Mouse (Mus musculus): ENCODE measurements around the gene Bend6.

DNA sequence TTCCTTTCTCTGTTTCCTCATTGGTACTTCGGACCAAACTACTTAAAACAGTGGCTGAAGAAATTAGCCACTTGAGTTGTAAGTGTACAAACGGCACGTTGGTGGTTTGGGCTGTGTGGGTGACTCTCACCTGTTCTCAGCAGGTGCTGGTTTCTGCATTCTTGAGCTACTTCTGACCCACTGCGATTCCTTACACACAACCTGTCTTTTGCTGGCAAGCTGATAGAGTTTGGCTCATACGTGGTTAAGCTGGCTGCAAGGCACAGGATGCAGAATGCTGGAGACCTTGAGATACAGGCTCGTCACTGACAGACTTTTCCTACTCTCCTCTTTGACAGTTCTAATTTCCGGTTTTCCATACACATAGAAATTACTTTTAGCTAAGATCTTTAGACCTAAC is 19.9 kb upstream of the Bend6 start:
- TF ChIP-seq CTCF (IDR thresholded peaks at IDR 0.05; ENCODE audit: borderline replicate concordance, insufficient read depth, low read length) = no peak
- no peak for TF ChIP-seq POLR2A (IDR thresholded peaks at IDR 0.05; ENCODE audit: low read depth, low read length)

Data from embryonic fibroblast, embryonic 13.5 days (primary cell).